Mouse (Mus musculus): Measurements from ENCODE around the gene Dclk2. TPM values are rescaled to one million over a fixed set of nuclear protein-coding genes. Genes with fewer than 3 reads are reported as not detected.

The Dclk2 gene
- polyA plus RNA-seq, 1 experiment from 2014 or later, result 12.0 TPM

- Histone ChIP-seq H3K9me3 (replicated peaks; ENCODE audit: control insufficient read depth, low read length) (no peaks in the 10 kb centered on the region), H3K4me1 (ENCODE audit: control insufficient read depth, insufficient read depth, low read length) (peaks cover 11% of the 10 kb centered on the region; the same call in 1 of the 2 replicates), H3K27me3 (ENCODE audit: control insufficient read depth, insufficient read depth, low read length) (no peaks in the 10 kb centered on the region), H3K4me2 (ENCODE audit: low read depth, low read length) (no peak overlapping the region), H3K9ac (replicated peaks; ENCODE audit: low read length) (no peak overlapping the region), H3K4me3 (ENCODE audit: low read depth, low read length) (no peak overlapping the region), H3K27ac (replicated peaks; ENCODE audit: low read depth, low read length) (no peak overlapping the region), H3K36me3 (replicated peaks; ENCODE audit: control insufficient read depth, insufficient read depth, low read depth, low read length) (no peaks in the 10 kb centered on the region)
- DNase-seq (ENCODE audit: low spot score) (peak; percentile 74), ATAC-seq (replicated peaks; ENCODE audit: insufficient number of reproducible peaks, low FRiP score, low TSS enrichment, low read depth) (peak; percentile 85)
- 13% methylated on average over 3 of the region's 3 CpGs for WGBS
Observed at GRCm38 (mm10) chr3:86862939-86863311, 57.7 kb downstream of the Dclk2 start.

GRCm38 (mm10) chr3:86862245-86862938 is 58.3 kb downstream of the Dclk2 start:
- Histone ChIP-seq H3K4me3 (ENCODE audit: low read depth, low read length) (no peak overlapping the region), H3K9ac (replicated peaks; ENCODE audit: low read length) (no peak overlapping the region), H3K9me3 (replicated peaks; ENCODE audit: control insufficient read depth, low read length) (no peaks in the 10 kb centered on the region), H3K27ac (replicated peaks; ENCODE audit: low read depth, low read length) (no peak overlapping the region), H3K36me3 (replicated peaks; ENCODE audit: control insufficient read depth, insufficient read depth, low read depth, low read length) (no peaks in the 10 kb centered on the region), H3K27me3 (ENCODE audit: control insufficient read depth, insufficient read depth, low read length) (no peaks in the 10 kb centered on the region), H3K4me1 (ENCODE audit: control insufficient read depth, insufficient read depth, low read length) (peaks cover 11% of the 10 kb centered on the region; the same call in 1 of the 2 replicates), H3K4me2 (ENCODE audit: low read depth, low read length) (no peak overlapping the region)
- ATAC-seq (replicated peaks; ENCODE audit: insufficient number of reproducible peaks, low FRiP score, low TSS enrichment, low read depth), result peak; percentile 49
- DNase-seq (ENCODE audit: low spot score), result no peak
- WGBS, result 71% methylated on average over 10 of the region's 10 CpGs

GRCm38 (mm10) chr3:86859791-86860190 is 60.9 kb downstream of the Dclk2 start:
- Histone ChIP-seq H3K4me2 (ENCODE audit: low read depth, low read length) (no peak overlapping the region), H3K4me1 (ENCODE audit: control insufficient read depth, insufficient read depth, low read length) (peaks cover 11% of the 10 kb centered on the region; the same call in 1 of the 2 replicates), H3K27ac (replicated peaks; ENCODE audit: low read depth, low read length) (no peak overlapping the region), H3K9me3 (replicated peaks; ENCODE audit: control insufficient read depth, low read length) (no peaks in the 10 kb centered on the region), H3K36me3 (replicated peaks; ENCODE audit: control insufficient read depth, insufficient read depth, low read depth, low read length) (no peaks in the 10 kb centered on the region), H3K9ac (replicated peaks; ENCODE audit: low read length) (no peak overlapping the region), H3K27me3 (ENCODE audit: control insufficient read depth, insufficient read depth, low read length) (no peaks in the 10 kb centered on the region), H3K4me3 (ENCODE audit: low read depth, low read length) (no peak overlapping the region)
- WGBS, result 64% methylated on average over 2 of the region's 2 CpGs
- peak; percentile 71 for DNase-seq (ENCODE audit: low spot score)
- no peak for ATAC-seq (replicated peaks; ENCODE audit: insufficient number of reproducible peaks, low FRiP score, low TSS enrichment, low read depth)

GRCm38 (mm10) chr3:86858699-86859098 is 62.0 kb downstream of the Dclk2 start:
- H3K27ac ChIP-seq (replicated peaks; ENCODE audit: low read depth, low read length), result no peak overlapping the region
- H3K36me3 ChIP-seq (replicated peaks; ENCODE audit: control insufficient read depth, insufficient read depth, low read depth, low read length), result no peaks in the 10 kb centered on the region
- no peak overlapping the region for H3K4me3 ChIP-seq (ENCODE audit: low read depth, low read length)
- 91% methylated on average over 5 of the region's 5 CpGs for WGBS
- H3K9ac ChIP-seq (replicated peaks; ENCODE audit: low read length), result no peak overlapping the region
- H3K4me2 ChIP-seq (ENCODE audit: low read depth, low read length), result no peak overlapping the region
- ATAC-seq (replicated peaks; ENCODE audit: insufficient number of reproducible peaks, low FRiP score, low TSS enrichment, low read depth) (no peak), DNase-seq (ENCODE audit: low spot score) (no peak)
- H3K4me1 ChIP-seq (ENCODE audit: control insufficient read depth, insufficient read depth, low read length), result peaks cover 11% of the 10 kb centered on the region; the same call in 1 of the 2 replicates
- H3K27me3 ChIP-seq (ENCODE audit: control insufficient read depth, insufficient read depth, low read length), result no peaks in the 10 kb centered on the region
- no peaks in the 10 kb centered on the region for H3K9me3 ChIP-seq (replicated peaks; ENCODE audit: control insufficient read depth, low read length)

- no peak for ATAC-seq (replicated peaks; ENCODE audit: insufficient number of reproducible peaks, low FRiP score, low TSS enrichment, low read depth)
- Histone ChIP-seq H3K4me2 (ENCODE audit: low read depth, low read length) (no peak overlapping the region), H3K4me3 (ENCODE audit: low read depth, low read length) (no peak overlapping the region), H3K27me3 (ENCODE audit: control insufficient read depth, insufficient read depth, low read length) (no peaks in the 10 kb centered on the region), H3K36me3 (replicated peaks; ENCODE audit: control insufficient read depth, insufficient read depth, low read depth, low read length) (no peaks in the 10 kb centered on the region), H3K4me1 (ENCODE audit: control insufficient read depth, insufficient read depth, low read length) (peaks cover 8% of the 10 kb centered on the region; the same call in 1 of the 2 replicates), H3K27ac (replicated peaks; ENCODE audit: low read depth, low read length) (no peak overlapping the region), H3K9ac (replicated peaks; ENCODE audit: low read length) (no peak overlapping the region), H3K9me3 (replicated peaks; ENCODE audit: control insufficient read depth, low read length) (no peaks in the 10 kb centered on the region)
- WGBS, result 75% methylated on average over 8 of the region's 8 CpGs
- no peak for DNase-seq (ENCODE audit: low spot score)
Observed at GRCm38 (mm10) chr3:86857833-86858398, 62.7 kb downstream of the Dclk2 start.

GRCm38 (mm10) chr3:86852867-86853266 is 67.8 kb downstream of the Dclk2 start:
- Histone ChIP-seq H3K27me3 (ENCODE audit: control insufficient read depth, insufficient read depth, low read length) (no peaks in the 10 kb centered on the region), H3K4me3 (ENCODE audit: low read depth, low read length) (no peak overlapping the region), H3K9me3 (replicated peaks; ENCODE audit: control insufficient read depth, low read length) (no peaks in the 10 kb centered on the region), H3K36me3 (replicated peaks; ENCODE audit: control insufficient read depth, insufficient read depth, low read depth, low read length) (no peaks in the 10 kb centered on the region), H3K4me1 (ENCODE audit: control insufficient read depth, insufficient read depth, low read length) (peaks cover 2% of the 10 kb centered on the region; the same call in 1 of the 2 replicates), H3K4me2 (ENCODE audit: low read depth, low read length) (no peak overlapping the region), H3K9ac (replicated peaks; ENCODE audit: low read length) (no peak overlapping the region), H3K27ac (replicated peaks; ENCODE audit: low read depth, low read length) (no peak overlapping the region)
- ATAC-seq (replicated peaks; ENCODE audit: insufficient number of reproducible peaks, low FRiP score, low TSS enrichment, low read depth), result no peak
- 38% methylated on average over 3 of the region's 3 CpGs for WGBS
- no peak for DNase-seq (ENCODE audit: low spot score)

GRCm38 (mm10) chr3:86851131-86851530 is 69.5 kb downstream of the Dclk2 start:
- no peaks in the 10 kb centered on the region for H3K36me3 ChIP-seq (replicated peaks; ENCODE audit: control insufficient read depth, insufficient read depth, low read depth, low read length)
- H3K4me2 ChIP-seq (ENCODE audit: low read depth, low read length), result no peak overlapping the region
- DNase-seq (ENCODE audit: low spot score) (no peak), ATAC-seq (replicated peaks; ENCODE audit: insufficient number of reproducible peaks, low FRiP score, low TSS enrichment, low read depth) (no peak)
- WGBS, result 82% methylated on average over 7 of the region's 7 CpGs
- H3K9ac ChIP-seq (replicated peaks; ENCODE audit: low read length), result no peak overlapping the region
- peaks cover 2% of the 10 kb centered on the region; the same call in 1 of the 2 replicates for H3K4me1 ChIP-seq (ENCODE audit: control insufficient read depth, insufficient read depth, low read length)
- H3K27ac ChIP-seq (replicated peaks; ENCODE audit: low read depth, low read length), result peak overlapping the region; percentile 71
- no peak overlapping the region for H3K4me3 ChIP-seq (ENCODE audit: low read depth, low read length)
- no peaks in the 10 kb centered on the region for H3K9me3 ChIP-seq (replicated peaks; ENCODE audit: control insufficient read depth, low read length)
- no peaks in the 10 kb centered on the region for H3K27me3 ChIP-seq (ENCODE audit: control insufficient read depth, insufficient read depth, low read length)

GRCm38 (mm10) chr3:86850394-86851030 is 70.1 kb downstream of the Dclk2 start:
- no peak overlapping the region for H3K4me2 ChIP-seq (ENCODE audit: low read depth, low read length)
- H3K27ac ChIP-seq (replicated peaks; ENCODE audit: low read depth, low read length), result peak overlapping the region; percentile 71
- no peaks in the 10 kb centered on the region for H3K27me3 ChIP-seq (ENCODE audit: control insufficient read depth, insufficient read depth, low read length)
- H3K4me3 ChIP-seq (ENCODE audit: low read depth, low read length), result no peak overlapping the region
- H3K36me3 ChIP-seq (replicated peaks; ENCODE audit: control insufficient read depth, insufficient read depth, low read depth, low read length), result no peaks in the 10 kb centered on the region
- H3K9me3 ChIP-seq (replicated peaks; ENCODE audit: control insufficient read depth, low read length), result no peaks in the 10 kb centered on the region
- H3K9ac ChIP-seq (replicated peaks; ENCODE audit: low read length), result no peak overlapping the region
- peaks cover 2% of the 10 kb centered on the region; the same call in 1 of the 2 replicates for H3K4me1 ChIP-seq (ENCODE audit: control insufficient read depth, insufficient read depth, low read length)
- DNase-seq (ENCODE audit: low spot score) (peak; percentile 94), ATAC-seq (replicated peaks; ENCODE audit: insufficient number of reproducible peaks, low FRiP score, low TSS enrichment, low read depth) (peak; percentile 89)
- 47% methylated on average over 10 of the region's 10 CpGs for WGBS

All from embryonic facial prominence, embryonic 11.5 days (tissue).